Mouse (Mus musculus) embryonic fibroblast, embryonic 13.5 days (primary cell): ENCODE measurements around the gene Snx10. TPM values are rescaled to one million over a fixed set of nuclear protein-coding genes. Genes with fewer than 3 reads are reported as not detected.
A peak's percentile ranks its signal among the peaks of the same experiment; 100 is the strongest.
"Not testable (repeated sequence)": the region's sequence is repeated elsewhere in the genome, so short reads cannot be mapped to it uniquely, and the experiment has no call there.

Source experiments
- H3K27ac ChIP-seq: 2 replicates; pipeline ENCODE4 v1.5.1; 2012; ENCODE audit warnings: low read length, control low read depth, inconsistent platforms; ENCODE audit not compliant: insufficient read depth
- H3K4me1 ChIP-seq: 2 replicates; pipeline ENCODE4 v1.6.1; 2011; ENCODE audit warnings: low read length; ENCODE audit not compliant: control insufficient read depth, insufficient read depth
- H3K4me3 ChIP-seq: 2 replicates; pipeline ENCODE4 v1.5.1; 2011; ENCODE audit warnings: mild to moderate bottlenecking, control low read depth, low read length; ENCODE audit not compliant: insufficient read depth
- CTCF ChIP-seq: IDR thresholded peaks from 2 replicates; pipeline ENCODE4 v1.5.1; 2011; ENCODE audit warnings: mild to moderate bottlenecking, control low read depth, low read length, moderate library complexity, borderline replicate concordance; ENCODE audit not compliant: insufficient read depth
- POLR2A ChIP-seq: IDR thresholded peaks from 2 replicates; pipeline ENCODE4 v1.6.1; 2011; ENCODE audit warnings: low read depth, mild to moderate bottlenecking, control low read depth, low read length, moderate library complexity
- polyA plus RNA-seq: library from polyadenylated mRNA; stranded (reverse); fragments of >200 nt; gene quantifications from 2 replicates; pipeline ENCODE4 v1.2.4, GENCODE M21; 2011; ENCODE audit warnings: low read depth; ENCODE audit not compliant: missing spikeins, insufficient read length

The Snx10 gene
- 25.0 and 27.5 TPM in 2 replicates for polyA plus RNA-seq

DNA sequence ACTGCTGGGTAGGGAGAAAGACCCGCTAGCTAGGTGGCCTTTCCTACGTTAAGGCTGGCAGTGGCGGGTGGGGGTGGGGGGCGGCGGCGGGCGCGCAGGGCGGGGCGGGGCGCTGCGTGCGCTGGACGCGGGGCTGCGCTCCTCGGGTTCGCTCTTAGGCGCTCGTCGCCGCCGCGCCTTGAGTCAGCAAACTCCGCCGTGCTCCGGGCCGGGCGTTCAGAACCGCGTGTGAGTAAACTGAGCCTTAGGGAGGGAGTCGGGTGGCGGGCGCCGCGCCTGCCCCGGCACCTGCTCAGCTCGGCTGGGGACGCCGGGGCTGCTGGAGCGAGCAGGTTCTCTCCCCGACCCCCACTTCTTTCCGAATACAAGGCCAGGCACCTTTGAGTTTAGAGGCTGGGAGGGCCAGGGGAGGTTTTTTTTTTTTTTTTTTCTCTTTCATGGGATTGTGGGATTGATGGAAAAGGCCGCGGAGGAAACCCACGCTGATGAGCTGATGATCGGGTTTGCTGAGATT, at the start of gene Snx10:
Snx10 (plus strand) TSS at position 95 of the 514 bp plus-strand sequence.
- TF ChIP-seq POLR2A (peak; percentile 50; the same call in 1 of the 2 replicates), CTCF (no peak)
- Histone ChIP-seq H3K4me1 (peaks cover 5% of the 10 kb centered on the region), H3K4me3 (peak within 1 kb of the TSS; percentile 62), H3K27ac (peak within 1 kb of the TSS; percentile 11; the same call in 1 of the 2 replicates)

DNA sequence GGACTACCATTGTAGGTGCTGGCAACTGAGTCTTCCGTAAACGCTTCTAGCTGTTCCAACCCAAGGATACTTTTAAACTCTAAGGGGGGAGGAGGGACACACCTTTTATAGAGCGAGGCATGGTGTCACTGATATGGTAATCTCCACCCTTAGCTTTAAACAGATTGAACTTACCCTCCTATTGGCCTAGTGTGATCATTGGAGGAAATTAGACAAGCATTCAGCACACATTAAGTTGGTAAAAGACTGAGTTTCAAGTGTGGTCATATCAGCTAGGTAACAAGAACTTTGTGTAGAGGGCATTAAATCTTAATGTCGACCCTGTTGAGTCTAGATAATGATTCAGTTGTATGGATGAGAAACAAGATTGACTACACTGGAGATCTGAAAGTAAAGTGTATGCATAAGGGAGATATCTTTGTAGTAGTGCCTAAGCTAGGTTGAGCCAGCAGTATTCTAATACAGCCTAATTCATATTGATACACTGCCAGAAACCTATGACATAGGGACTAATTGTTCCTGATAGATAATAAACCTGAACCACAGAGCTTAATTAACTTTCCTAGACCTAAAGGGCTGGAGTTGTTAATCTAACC, 44.5 kb upstream of the Snx10 start:
- Histone ChIP-seq H3K4me1 (no peaks in the 10 kb centered on the region), H3K4me3 (no peak overlapping the region), H3K27ac (no peak overlapping the region)
- TF ChIP-seq POLR2A, result no peak
- no peak for TF ChIP-seq CTCF

DNA sequence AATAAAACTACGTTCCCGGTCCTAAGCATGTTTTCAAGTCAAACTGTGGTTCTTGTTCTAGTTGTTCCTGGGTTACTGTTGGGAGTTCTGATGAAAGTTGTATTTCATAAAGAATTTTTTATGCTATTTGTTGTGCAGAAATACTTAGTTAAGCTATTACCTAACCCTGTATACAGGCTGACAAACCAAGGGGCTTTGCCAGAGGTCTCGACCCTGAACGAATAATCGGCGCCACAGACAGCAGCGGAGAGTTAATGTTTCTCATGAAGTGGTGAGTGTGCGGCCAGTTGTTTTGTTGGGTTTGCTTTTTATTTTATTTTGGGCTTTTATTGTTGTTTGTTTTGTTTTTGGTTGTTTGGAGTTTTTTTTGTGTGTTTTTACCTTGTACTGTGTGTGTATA, 42.2 kb upstream of the Snx10 start:
- no peak overlapping the region for H3K4me3 ChIP-seq
- no peaks in the 10 kb centered on the region; the same call in 1 of the 2 replicates for H3K4me1 ChIP-seq
- no peak overlapping the region for H3K27ac ChIP-seq
- TF ChIP-seq POLR2A, result no peak
- TF ChIP-seq CTCF, result no peak

DNA sequence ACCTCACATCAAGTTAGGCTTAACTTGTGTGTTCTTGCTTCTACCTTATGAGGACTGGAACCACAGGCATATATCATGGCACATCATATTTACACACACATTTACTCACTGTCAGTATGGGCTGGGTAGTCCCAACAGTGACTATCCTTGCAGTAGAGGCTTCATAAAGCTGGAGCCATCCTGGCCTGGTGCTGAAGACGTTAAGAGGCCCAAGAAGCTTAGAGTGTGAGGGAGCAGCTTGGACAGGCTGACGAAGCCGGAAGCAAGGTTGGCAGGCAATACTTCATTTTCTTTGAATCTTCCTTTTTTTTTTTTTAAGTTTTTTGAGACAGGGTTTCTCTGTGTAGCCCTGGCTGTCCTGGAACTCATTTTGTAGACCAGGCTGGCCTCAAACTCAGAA, 39.8 kb upstream of the Snx10 start:
- H3K4me1 ChIP-seq, result no peaks in the 10 kb centered on the region; the same call in 1 of the 2 replicates
- H3K4me3 ChIP-seq, result no peak overlapping the region
- TF ChIP-seq CTCF, result no peak
- no peak for TF ChIP-seq POLR2A

DNA sequence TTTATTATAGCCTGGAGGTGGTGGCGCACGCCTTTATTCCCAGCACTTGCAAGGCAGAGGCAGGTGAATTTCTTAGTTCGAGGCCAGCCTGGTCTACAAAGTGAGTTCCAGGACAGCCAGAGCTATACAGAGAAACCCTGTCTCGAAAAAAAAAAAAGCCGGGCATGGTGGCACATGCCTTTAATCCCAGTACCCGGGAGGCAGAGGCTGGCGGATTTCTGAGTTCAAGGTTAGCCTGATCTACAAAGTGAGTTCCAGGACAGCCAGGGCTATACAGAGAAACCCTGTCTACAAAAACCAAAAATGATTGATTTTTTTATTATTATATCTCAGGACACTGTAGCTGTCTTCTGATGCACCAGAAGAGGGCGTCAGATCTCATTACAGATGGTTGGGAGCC, 39.1 kb upstream of the Snx10 start:
- H3K27ac ChIP-seq, H3K4me3 ChIP-seq, H3K4me1 ChIP-seq: not testable (repeated sequence)

More for the DNA sequence above, 39.8 kb upstream of the Snx10 start:
- H3K27ac ChIP-seq, result no peak overlapping the region

DNA sequence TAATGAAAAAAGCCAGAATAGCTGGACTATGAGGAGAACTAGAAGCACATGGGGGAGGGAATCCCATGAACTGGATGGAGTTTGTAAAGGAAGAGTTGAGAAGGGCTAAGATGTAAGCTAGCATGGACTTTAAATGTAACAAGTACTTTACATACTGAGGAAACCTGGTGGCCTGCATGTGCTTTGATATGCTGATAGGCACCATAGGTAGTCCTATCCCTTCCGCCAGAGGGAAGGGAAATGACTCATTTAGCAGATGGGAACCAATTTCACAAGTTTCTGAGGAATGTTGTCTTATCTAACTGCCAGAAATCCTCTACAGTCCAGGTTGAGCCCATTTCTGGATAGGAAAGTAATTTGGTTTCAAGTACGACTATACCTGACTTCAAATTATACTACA, 38.1 kb upstream of the Snx10 start:
- no peak overlapping the region for H3K27ac ChIP-seq
- TF ChIP-seq POLR2A (no peak), CTCF (no peak)
- H3K4me3 ChIP-seq, result no peak overlapping the region
- no peaks in the 10 kb centered on the region; the same call in 1 of the 2 replicates for H3K4me1 ChIP-seq

DNA sequence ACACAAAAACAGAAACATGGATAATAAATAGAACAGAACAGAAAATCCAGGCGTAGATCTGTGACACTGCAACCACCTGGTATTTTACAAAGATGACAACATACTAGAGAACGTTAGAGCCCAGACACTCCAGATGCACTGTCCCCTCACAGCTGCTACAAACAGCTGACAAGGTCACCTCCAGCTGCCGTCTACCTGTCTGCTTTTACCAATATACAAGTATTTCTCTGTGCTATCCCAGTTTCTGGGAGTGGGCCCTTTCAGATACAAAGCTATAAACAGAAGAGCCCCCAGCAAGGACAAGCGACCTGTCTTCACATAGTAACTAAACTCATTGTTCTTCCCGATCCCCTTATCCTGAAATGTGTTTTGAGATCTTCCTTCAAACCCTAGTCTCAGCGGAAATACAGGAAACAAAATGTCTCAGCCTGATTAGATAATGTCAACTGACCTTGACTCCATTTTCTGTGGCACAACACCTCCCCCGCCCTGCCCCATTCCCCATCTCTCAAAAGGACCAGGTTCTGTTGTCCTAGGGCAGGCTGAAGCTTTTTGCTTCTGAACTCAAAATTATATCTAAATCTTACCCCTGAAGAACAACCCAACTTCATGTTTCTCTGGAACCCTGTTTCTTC, 37.5 kb upstream of the Snx10 start:
- no peaks in the 10 kb centered on the region; the same call in 1 of the 2 replicates for H3K4me1 ChIP-seq
- H3K4me3 ChIP-seq, result no peak overlapping the region
- H3K27ac ChIP-seq, result no peak overlapping the region
- TF ChIP-seq CTCF (no peak), POLR2A (no peak)

DNA sequence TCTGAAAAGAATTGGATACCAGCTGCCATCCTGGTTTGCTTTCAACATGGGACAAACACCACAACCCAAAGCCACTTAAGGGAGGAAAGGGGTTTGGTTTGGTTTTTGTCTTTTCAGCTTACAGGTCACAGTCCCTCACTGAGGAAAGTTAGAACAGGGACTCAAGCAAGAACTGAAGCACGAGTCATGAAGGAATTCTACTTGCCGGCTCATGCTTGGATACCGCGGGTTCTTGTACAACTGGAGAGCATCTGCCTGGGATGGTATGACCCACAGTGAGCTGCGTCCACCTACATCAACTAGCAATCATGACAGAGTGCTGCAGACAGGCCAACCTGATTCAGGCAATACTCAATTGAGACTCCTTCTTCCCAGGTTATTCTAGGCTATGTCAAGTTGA, 37.0 kb upstream of the Snx10 start:
- no peaks in the 10 kb centered on the region; the same call in 1 of the 2 replicates for H3K4me1 ChIP-seq
- TF ChIP-seq CTCF (no peak), POLR2A (no peak)

DNA sequence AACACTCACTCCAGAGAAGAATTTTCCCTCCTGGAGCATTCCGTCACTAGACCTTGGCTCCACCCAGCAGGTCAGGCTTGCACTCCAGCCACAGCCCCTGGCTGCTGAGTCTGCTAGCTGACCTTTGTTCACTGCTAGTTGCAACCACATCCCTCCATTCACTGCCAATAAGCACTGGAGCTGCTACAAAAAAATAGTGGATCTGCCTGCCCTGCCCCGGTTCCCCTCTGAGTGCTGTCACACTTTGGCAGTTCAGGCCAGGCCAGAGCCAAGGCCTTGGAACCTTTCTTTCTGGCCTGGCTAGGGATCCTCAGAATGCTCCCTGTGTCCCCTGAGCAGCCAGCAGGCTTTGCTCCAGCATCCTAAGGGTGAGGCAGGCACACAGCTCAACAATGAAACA, 33.9 kb upstream of the Snx10 start:
- no peak overlapping the region for H3K4me3 ChIP-seq
- TF ChIP-seq CTCF (no peak), POLR2A (no peak)
- no peak overlapping the region for H3K27ac ChIP-seq
- no peaks in the 10 kb centered on the region; the same call in 1 of the 2 replicates for H3K4me1 ChIP-seq

More for the DNA sequence above, 37.0 kb upstream of the Snx10 start:
- Histone ChIP-seq H3K4me3 (no peak overlapping the region), H3K27ac (no peak overlapping the region)

DNA sequence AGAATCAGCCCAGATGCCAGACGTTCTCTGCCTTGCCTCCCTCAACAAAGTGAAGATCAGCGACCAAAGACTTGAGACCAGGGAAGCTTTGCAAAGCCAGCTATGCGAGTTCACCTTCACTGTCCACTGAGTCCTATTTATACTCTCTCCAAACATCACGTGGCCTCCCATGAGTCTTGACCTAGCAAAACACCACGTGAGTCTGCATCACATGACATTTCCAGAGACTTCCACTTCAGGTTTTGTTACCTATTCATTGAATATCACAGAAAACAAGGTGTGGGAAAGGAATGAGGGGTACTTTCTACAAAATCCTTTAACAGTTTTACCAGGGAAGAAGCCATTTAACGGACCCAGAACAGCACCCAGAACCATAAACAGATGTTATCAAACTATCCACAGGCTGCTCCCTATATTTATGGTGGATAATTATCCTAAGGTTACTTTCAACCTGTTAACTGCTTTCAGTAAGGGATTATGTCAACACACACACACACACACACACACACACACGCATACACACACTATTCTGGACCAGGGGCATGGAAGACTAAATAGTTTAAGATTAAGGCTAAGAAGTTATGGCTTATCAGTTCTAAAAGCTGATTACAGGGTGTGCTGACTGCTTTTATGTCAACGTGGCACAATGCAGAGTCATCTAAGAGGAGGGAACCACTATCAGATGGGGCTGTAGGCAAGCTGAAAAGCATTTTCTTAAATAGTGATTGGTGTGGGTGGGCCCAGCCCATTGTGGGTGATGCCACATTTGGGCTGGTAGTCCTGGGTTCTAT, 26.2 kb upstream of the Snx10 start:
- Histone ChIP-seq H3K4me1 (no peaks in the 10 kb centered on the region), H3K4me3 (no peak overlapping the region), H3K27ac (no peak overlapping the region)
- TF ChIP-seq CTCF (no peak), POLR2A (no peak)
